Comparison of ENCODE assay signal across 1 mouse cellular context in genomic region chr2:25180478-25180903, GRCm38 (mm10).
TF ChIP-seq lines count a peak whose summit lies in the region.

Gene Nrarp, plus strand, starts transcription at chr2:25180758.

TF ChIP-seq in CH12.LX, 34 proteins besides CTCF, POLR2A, EP300 and RAD21 (continued from another document):
- TF ChIP-seq USF1 (IDR thresholded peaks at IDR 0.05; ENCODE audit: low read depth, low read length) (peak; percentile 69), UBTF (IDR thresholded peaks at IDR 0.05; ENCODE audit: low read depth, low read length) (no peak), NELFE (IDR thresholded peaks at IDR 0.05; ENCODE audit: low read depth, low read length) (peak; percentile 94), ZMIZ1 (IDR thresholded peaks at IDR 0.05; ENCODE audit: low read depth, low read length) (peak; percentile 88)
